Mouse (Mus musculus) ES-E14 (cell line): ENCODE measurements around the gene Coq8a.

ENCODE experiments used
- HCFC1 ChIP-seq: IDR thresholded peaks from 2 replicates; pipeline ENCODE4 v1.6.1; 2012; ENCODE audit warnings: low read length, inconsistent platforms, borderline replicate concordance; ENCODE audit not compliant: insufficient read depth
- ZC3H11A ChIP-seq: IDR thresholded peaks from 2 replicates; pipeline ENCODE4 v1.6.1; 2012; ENCODE audit warnings: low read depth, mild to moderate bottlenecking, inconsistent platforms, low read length, borderline replicate concordance

DNA sequence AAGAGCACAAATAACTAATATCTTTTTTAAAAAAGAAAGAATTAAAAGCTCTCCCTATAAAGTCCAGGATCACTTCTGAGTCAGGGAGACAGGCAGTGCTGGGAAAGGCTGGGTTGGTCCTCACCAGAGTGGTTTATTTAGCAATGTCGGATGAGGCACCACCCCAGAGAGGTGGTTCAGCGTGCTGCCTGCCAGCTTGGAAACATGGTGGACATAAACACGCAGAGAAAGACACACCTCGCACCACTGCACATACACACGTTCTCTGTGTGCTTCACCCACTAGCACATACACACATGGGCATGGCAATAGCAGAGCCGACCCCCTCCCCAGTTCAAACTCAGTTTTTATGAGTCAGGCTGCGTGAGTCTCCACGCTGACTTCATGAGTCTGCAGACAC lies 8.3 kb downstream of the Coq8a start:
- TF ChIP-seq HCFC1 (no peak), ZC3H11A (no peak)
